Mouse (Mus musculus): Measurements from ENCODE around the gene Tspan32.

The Tspan32 gene

GRCm38 (mm10) chr7:143004727-143005343 lies at the start of gene Tspan32:
TSS of gene Tspan32 (plus strand) at chr7:143005046.
- DNase-seq (ENCODE audit: low read depth, low spot score) = no peak

GRCm38 (mm10) chr7:142956018-142956417 lies 48.8 kb upstream of the Tspan32 start:
- DNase-seq (ENCODE audit: low read depth, low spot score) = no peak

GRCm38 (mm10) chr7:142958817-142959216 lies 46.0 kb upstream of the Tspan32 start:
- no peak for DNase-seq (ENCODE audit: low read depth, low spot score)

GRCm38 (mm10) chr7:142959752-142960151 lies 45.1 kb upstream of the Tspan32 start:
- no peak for DNase-seq (ENCODE audit: low read depth, low spot score)

- DNase-seq (ENCODE audit: low read depth, low spot score) = peak; percentile 77
Measured at GRCm38 (mm10) chr7:142967414-142967883, 37.4 kb upstream of the Tspan32 start.

GRCm38 (mm10) chr7:142967884-142968808 lies 36.7 kb upstream of the Tspan32 start:
- DNase-seq (ENCODE audit: low read depth, low spot score) = peak; percentile 68

GRCm38 (mm10) chr7:142968809-142969511 lies 35.9 kb upstream of the Tspan32 start, which contains the start of gene Ascl2:
TSS of gene Ascl2 (minus strand) at chr7:142969264.
- peak; percentile 79 for DNase-seq (ENCODE audit: low read depth, low spot score)

- no peak for DNase-seq (ENCODE audit: low read depth, low spot score)
Measured at GRCm38 (mm10) chr7:142981908-142982307, 22.9 kb upstream of the Tspan32 start.

GRCm38 (mm10) chr7:142985146-142985545 lies 19.7 kb upstream of the Tspan32 start:
- DNase-seq (ENCODE audit: low read depth, low spot score) = no peak

GRCm38 (mm10) chr7:142987718-142988117 lies 17.1 kb upstream of the Tspan32 start:
- DNase-seq (ENCODE audit: low read depth, low spot score) = no peak

GRCm38 (mm10) chr7:142995004-142995403 lies 9.8 kb upstream of the Tspan32 start:
- no peak for DNase-seq (ENCODE audit: low read depth, low spot score)

- DNase-seq (ENCODE audit: low read depth, low spot score) = no peak
Measured at GRCm38 (mm10) chr7:142995630-142996338, 9.1 kb upstream of the Tspan32 start.

- no peak for DNase-seq (ENCODE audit: low read depth, low spot score)
Measured at GRCm38 (mm10) chr7:142996998-142997397, 7.8 kb upstream of the Tspan32 start.

- DNase-seq (ENCODE audit: low read depth, low spot score) = no peak
Measured at GRCm38 (mm10) chr7:142997403-142998150, 7.3 kb upstream of the Tspan32 start.

- DNase-seq (ENCODE audit: low read depth, low spot score) = peak; percentile 41
Measured at GRCm38 (mm10) chr7:143002679-143003078, 2.2 kb upstream of the Tspan32 start.

- DNase-seq (ENCODE audit: low read depth, low spot score) = no peak
Measured at GRCm38 (mm10) chr7:143005344-143006096, 674 bp downstream of the Tspan32 start.

- peak; percentile 51 for DNase-seq (ENCODE audit: low read depth, low spot score)
Measured at GRCm38 (mm10) chr7:143006097-143006755, 1.4 kb downstream of the Tspan32 start.

- no peak for DNase-seq (ENCODE audit: low read depth, low spot score)
Measured at GRCm38 (mm10) chr7:143006756-143007598, 2.1 kb downstream of the Tspan32 start.
